Comparison of ENCODE assay signal across 20 mouse cellular contexts in the genomic region with DNA sequence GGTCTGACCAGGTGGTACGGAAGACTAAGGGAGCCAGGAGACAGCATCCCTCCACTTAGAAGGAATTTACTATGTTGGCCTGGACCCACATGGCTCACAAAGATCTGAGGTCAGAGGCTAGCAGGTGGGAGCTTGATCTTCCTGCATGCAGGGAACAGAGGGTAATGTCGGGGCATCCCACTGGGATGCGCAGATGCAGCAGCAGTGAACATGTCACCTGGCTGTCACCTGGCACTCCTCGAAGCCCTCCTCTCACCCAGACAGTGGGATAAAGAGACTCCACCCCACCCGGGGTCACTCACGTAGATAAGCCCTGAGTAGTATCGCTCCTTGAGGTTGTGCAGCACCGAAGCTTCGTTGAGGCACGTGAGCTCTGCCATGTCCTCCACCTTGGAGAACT. TPM values are rescaled to one million over a fixed set of nuclear protein-coding genes. Genes with fewer than 3 reads are reported as not detected.
"Had no signal": no experiment of that assay in that cellular context is flagged by ENCODE, and none has a peak within 500 bp of the region (broad histone marks: within the 10 kb centered on the region; RNA-seq: fewer than 3 reads in every experiment).

No protein-coding gene starts in this region.

- H3K9ac ChIP-seq: limb, embryonic 15.5 days; liver, embryonic 14.5 days; liver, postnatal 0 days; lung, embryonic 14.5 days; midbrain, embryonic 12.5 days had no signal

- DNase-seq: kidney, adult 2 months; kidney, postnatal 25 days; layer of hippocampus, adult 9-11 months; liver, postnatal 0 days; lung, embryonic 14.5 days; lung, postnatal 36 days; thymus, adult 2 months; thymus, postnatal 14 days; thymus, postnatal 4 days had no signal

- H3K27me3 ChIP-seq: limb, embryonic 15.5 days; midbrain, embryonic 12.5 days had no signal

- H3K9me3 ChIP-seq: limb, embryonic 15.5 days; midbrain, embryonic 12.5 days had no signal

- H3K4me3 ChIP-seq: layer of hippocampus, adult 2 months; limb, embryonic 15.5 days; midbrain, embryonic 12.5 days had no signal

- H3K27ac ChIP-seq: kidney, postnatal 0 days; liver, embryonic 14.5 days; midbrain, embryonic 12.5 days had no signal

- ATAC-seq: liver, postnatal 0 days; lung, postnatal 0 days; midbrain, embryonic 16.5 days had no signal

- H3K4me2 ChIP-seq: limb, embryonic 15.5 days; liver, embryonic 11.5 days; lung, embryonic 14.5 days; midbrain, embryonic 12.5 days had no signal

RNA-seq across cellular contexts. Expression of gene Apol8, which starts 55.8 kb away (rescaled TPM):
- polyA plus RNA-seq: kidney, embryonic 14.5 days; kidney, postnatal 0 days; large intestine, adult 2 months; limb, embryonic 11.5 days; lung, embryonic 14.5 days had no signal
